Comparison of ENCODE assay signal across 16 mouse cellular contexts in the genomic region with DNA sequence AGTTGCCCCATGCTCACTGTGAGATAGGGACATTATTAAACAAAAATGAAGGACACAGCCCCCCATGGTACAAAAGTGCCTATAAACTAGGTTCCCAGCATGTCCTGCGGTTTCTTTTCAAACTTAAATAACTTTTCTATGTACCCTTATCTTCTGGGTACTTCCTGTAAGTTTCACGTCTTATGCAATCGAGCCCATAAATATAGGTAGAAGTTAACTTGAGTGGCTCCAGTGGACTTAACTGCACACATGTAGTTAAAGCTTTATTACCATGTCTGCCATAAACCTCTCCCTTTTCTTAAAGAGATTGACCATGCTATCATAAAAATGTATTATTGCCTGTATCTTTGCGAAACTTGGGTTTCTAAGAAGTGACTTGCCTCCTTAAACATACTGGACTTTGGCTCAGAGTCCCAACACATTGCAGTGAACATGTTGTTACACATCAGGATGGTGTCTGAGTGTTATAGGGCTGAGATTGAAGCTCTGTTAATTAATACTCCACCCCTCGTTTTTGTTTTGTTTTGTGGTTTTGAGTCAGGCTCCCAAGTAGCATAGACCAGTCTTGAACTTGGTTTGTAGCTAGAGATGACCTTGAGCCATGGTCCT.
"Had no signal": no experiment of that assay in that cellular context is flagged by ENCODE, and none has a peak within 500 bp of the region (broad histone marks: within the 10 kb centered on the region; RNA-seq: fewer than 3 reads in every experiment).

No protein-coding gene starts in this region.

- H3K27ac ChIP-seq: kidney, postnatal 0 days; layer of hippocampus, adult 2 months; liver, embryonic 13.5 days; midbrain, embryonic 12.5 days; midbrain, embryonic 15.5 days; neural tube, embryonic 12.5 days; neural tube, embryonic 15.5 days had no signal

- H3K9me3 ChIP-seq: liver, embryonic 13.5 days; midbrain, embryonic 12.5 days; midbrain, embryonic 15.5 days; neural tube, embryonic 12.5 days; neural tube, embryonic 15.5 days had no signal

- H3K4me3 ChIP-seq: layer of hippocampus, adult 2 months; liver, embryonic 13.5 days; midbrain, embryonic 12.5 days; midbrain, embryonic 15.5 days; neural tube, embryonic 12.5 days; neural tube, embryonic 15.5 days had no signal

- ATAC-seq: midbrain, embryonic 15.5 days had no signal

- H3K27me3 ChIP-seq: liver, embryonic 13.5 days; neural tube, embryonic 12.5 days; neural tube, embryonic 15.5 days had no signal

- H3K4me1 ChIP-seq: midbrain, embryonic 15.5 days; neural tube, embryonic 12.5 days; neural tube, embryonic 15.5 days had no signal

- H3K4me2 ChIP-seq: liver, embryonic 13.5 days; midbrain, embryonic 12.5 days; midbrain, embryonic 15.5 days; neural tube, embryonic 12.5 days; neural tube, embryonic 15.5 days had no signal

- H3K36me3 ChIP-seq: liver, embryonic 13.5 days; midbrain, embryonic 12.5 days; midbrain, embryonic 15.5 days; neural tube, embryonic 12.5 days; neural tube, embryonic 15.5 days had no signal

- DNase-seq: kidney, postnatal 25 days; layer of hippocampus, adult 9-11 months; liver, embryonic 13.5 days; lung, adult 2 months; lung, postnatal 14 days; lung, postnatal 4 days; right cerebral cortex, adult 18-20 months; right cerebral cortex, postnatal 14 days; thymus, adult 18-20 months; thymus, postnatal 14 days had no signal

- H3K9ac ChIP-seq: liver, embryonic 13.5 days; midbrain, embryonic 12.5 days; midbrain, embryonic 15.5 days; neural tube, embryonic 12.5 days; neural tube, embryonic 15.5 days had no signal
